Mouse (Mus musculus) lung, embryonic 15.5 days (tissue): ENCODE measurements around the gene Vapb. TPM values are rescaled to one million over a fixed set of nuclear protein-coding genes. Genes with fewer than 3 reads are reported as not detected.

Source experiments
- ATAC-seq: fragments of 200-750 bp; cut with Nextera tagmentation; 2 replicates; pipeline ENCODE4 v1.8.0; 2017; ENCODE audit warnings: moderate number of reproducible peaks, borderline replicate concordance; ENCODE audit not compliant: low FRiP score, low TSS enrichment; ENCODE audit errors: extremely low read depth
- H3K27ac ChIP-seq: fragments of 300-500 bp; sonication (generic); 2 replicates; pipeline ENCODE4 v1.5.1; 2015; ENCODE audit warnings: moderate library complexity, mild to moderate bottlenecking, inconsistent platforms
- H3K27me3 ChIP-seq: fragments of 300-500 bp; sonication (generic); 2 replicates; pipeline ENCODE4 v1.6.1; 2015; ENCODE audit warnings: inconsistent platforms
- H3K36me3 ChIP-seq: fragments of 300-500 bp; sonication (generic); 2 replicates; pipeline ENCODE4 v1.6.1; 2015; ENCODE audit warnings: inconsistent platforms
- H3K4me1 ChIP-seq: fragments of 300-500 bp; sonication (generic); 2 replicates; pipeline ENCODE4 v1.6.1; 2015; ENCODE audit warnings: inconsistent platforms
- H3K4me2 ChIP-seq: fragments of 300-500 bp; sonication (generic); 2 replicates; pipeline ENCODE4 v1.6.1; 2015; ENCODE audit warnings: inconsistent platforms, mild to moderate bottlenecking, moderate library complexity
- H3K4me3 ChIP-seq: fragments of 300-500 bp; sonication (generic); 2 replicates; pipeline ENCODE4 v1.5.1; 2015; ENCODE audit warnings: mild to moderate bottlenecking, inconsistent platforms
- H3K9ac ChIP-seq: fragments of 300-500 bp; sonication (generic); 2 replicates; pipeline ENCODE4 v1.6.1; 2015; ENCODE audit warnings: inconsistent platforms
- H3K9me3 ChIP-seq: fragments of 300-500 bp; sonication (generic); 2 replicates; pipeline ENCODE4 v1.6.1; 2016; ENCODE audit warnings: inconsistent platforms
- WGBS: fragments of 180-500 bp; shearing (Covaris S2); methylation state at CpG from one replicate; pipeline ENCODE4 v1.1.7; 2015; 5-methylcytosine and 5-hydroxymethylcytosine counted together
- polyA plus RNA-seq: library from polyadenylated mRNA; unstranded; fragments of >200 nt; fragmentation: Nextera tagmentation; extraction: Ambion mirVana; gene quantifications from 2 replicates; pipeline ENCODE4 v1.2.1, GENCODE M21; 2015

Gene Vapb
- polyA plus RNA-seq, 1 experiment from 2014 or later, result 12.8 TPM

- H3K27me3 ChIP-seq, result no peaks in the 10 kb centered on the region
- H3K9me3 ChIP-seq, result no peaks in the 10 kb centered on the region
- no peaks in the 10 kb centered on the region for H3K36me3 ChIP-seq
- no peak overlapping the region for H3K9ac ChIP-seq
- no peak overlapping the region for H3K27ac ChIP-seq
- WGBS, result 66% methylated on average over 15 of the region's 15 CpGs
- no peak for ATAC-seq
- H3K4me3 ChIP-seq, result no peak overlapping the region
- no peak overlapping the region for H3K4me2 ChIP-seq
- peaks cover 9% of the 10 kb centered on the region; the same call in 1 of the 2 replicates for H3K4me1 ChIP-seq
Observed at GRCm38 (mm10) chr2:173795801-173796673, 58.7 kb downstream of the Vapb start.

GRCm38 (mm10) chr2:173796674-173796963, 59.3 kb downstream of the Vapb start:
- WGBS, result 56% methylated on average over 4 of the region's 4 CpGs
- H3K9me3 ChIP-seq, result no peaks in the 10 kb centered on the region
- H3K27ac ChIP-seq, result no peak overlapping the region
- no peak overlapping the region for H3K9ac ChIP-seq
- no peaks in the 10 kb centered on the region for H3K36me3 ChIP-seq
- ATAC-seq, result no peak
- H3K4me3 ChIP-seq, result no peak overlapping the region
- no peaks in the 10 kb centered on the region for H3K27me3 ChIP-seq
- H3K4me1 ChIP-seq, result peaks cover 14% of the 10 kb centered on the region
- H3K4me2 ChIP-seq, result no peak overlapping the region

- no peak overlapping the region for H3K4me2 ChIP-seq
- H3K36me3 ChIP-seq, result no peaks in the 10 kb centered on the region
- no peak overlapping the region for H3K4me3 ChIP-seq
- no peaks in the 10 kb centered on the region for H3K9me3 ChIP-seq
- ATAC-seq, result no peak
- H3K27me3 ChIP-seq, result no peaks in the 10 kb centered on the region
- peaks cover 18% of the 10 kb centered on the region for H3K4me1 ChIP-seq
- H3K27ac ChIP-seq, result no peak overlapping the region
- 86% methylated on average over 1 of the region's 1 CpGs for WGBS
- no peak overlapping the region for H3K9ac ChIP-seq
Observed at GRCm38 (mm10) chr2:173799513-173799912, 62.2 kb downstream of the Vapb start.

- Histone ChIP-seq H3K36me3 (no peaks in the 10 kb centered on the region), H3K9me3 (no peaks in the 10 kb centered on the region), H3K27me3 (no peaks in the 10 kb centered on the region), H3K27ac (no peak overlapping the region), H3K4me3 (no peak overlapping the region), H3K9ac (no peak overlapping the region), H3K4me2 (no peak overlapping the region), H3K4me1 (peaks cover 11% of the 10 kb centered on the region)
- 90% methylated on average over 9 of the region's 9 CpGs for WGBS
- no peak for ATAC-seq
Observed at GRCm38 (mm10) chr2:173800566-173800965, 63.3 kb downstream of the Vapb start.

GRCm38 (mm10) chr2:173801405-173801876, 64.1 kb downstream of the Vapb start:
- WGBS, result 31% methylated on average over 10 of the region's 11 CpGs
- H3K36me3 ChIP-seq, result no peaks in the 10 kb centered on the region
- H3K9ac ChIP-seq, result no peak overlapping the region
- H3K4me1 ChIP-seq, result peaks cover 8% of the 10 kb centered on the region
- no peak overlapping the region for H3K4me3 ChIP-seq
- H3K9me3 ChIP-seq, result no peaks in the 10 kb centered on the region
- peak; percentile 56 for ATAC-seq
- H3K27me3 ChIP-seq, result no peaks in the 10 kb centered on the region
- no peak overlapping the region for H3K4me2 ChIP-seq
- H3K27ac ChIP-seq, result no peak overlapping the region

GRCm38 (mm10) chr2:173802176-173802575, 64.9 kb downstream of the Vapb start:
- Histone ChIP-seq H3K4me3 (no peak overlapping the region), H3K36me3 (no peaks in the 10 kb centered on the region), H3K27me3 (no peaks in the 10 kb centered on the region), H3K27ac (no peak overlapping the region), H3K9ac (no peak overlapping the region), H3K4me2 (no peak overlapping the region), H3K4me1 (peaks cover 8% of the 10 kb centered on the region), H3K9me3 (no peaks in the 10 kb centered on the region)
- 70% methylated on average over 4 of the region's 4 CpGs for WGBS
- no peak for ATAC-seq

- no peaks in the 10 kb centered on the region for H3K36me3 ChIP-seq
- H3K27ac ChIP-seq, result no peak overlapping the region
- H3K9ac ChIP-seq, result no peak overlapping the region
- H3K9me3 ChIP-seq, result no peaks in the 10 kb centered on the region
- WGBS, result 59% methylated on average over 3 of the region's 3 CpGs
- H3K4me3 ChIP-seq, result no peak overlapping the region
- no peak for ATAC-seq
- no peak overlapping the region for H3K4me2 ChIP-seq
- H3K27me3 ChIP-seq, result no peaks in the 10 kb centered on the region
- H3K4me1 ChIP-seq, result peaks cover 8% of the 10 kb centered on the region
Observed at GRCm38 (mm10) chr2:173802956-173803355, 65.6 kb downstream of the Vapb start.

GRCm38 (mm10) chr2:173803827-173804226, 66.5 kb downstream of the Vapb start:
- Histone ChIP-seq H3K4me2 (no peak overlapping the region), H3K9ac (no peak overlapping the region), H3K27me3 (no peaks in the 10 kb centered on the region), H3K4me3 (no peak overlapping the region), H3K36me3 (no peaks in the 10 kb centered on the region), H3K27ac (no peak overlapping the region), H3K9me3 (no peaks in the 10 kb centered on the region), H3K4me1 (peaks cover 8% of the 10 kb centered on the region)
- WGBS, result 89% methylated on average over 11 of the region's 11 CpGs
- no peak for ATAC-seq

GRCm38 (mm10) chr2:173806621-173807020, 69.3 kb downstream of the Vapb start:
- no peaks in the 10 kb centered on the region for H3K36me3 ChIP-seq
- H3K4me3 ChIP-seq, result no peak overlapping the region
- peaks cover 3% of the 10 kb centered on the region for H3K4me1 ChIP-seq
- H3K27me3 ChIP-seq, result no peaks in the 10 kb centered on the region
- no peak overlapping the region for H3K27ac ChIP-seq
- H3K4me2 ChIP-seq, result no peak overlapping the region
- no peaks in the 10 kb centered on the region for H3K9me3 ChIP-seq
- no peak overlapping the region for H3K9ac ChIP-seq
- no peak for ATAC-seq
- WGBS, result 42% methylated on average over 7 of the region's 7 CpGs

GRCm38 (mm10) chr2:173808942-173809341, 71.6 kb downstream of the Vapb start:
- WGBS, result 74% methylated on average over 7 of the region's 7 CpGs
- Histone ChIP-seq H3K4me1 (no peaks in the 10 kb centered on the region), H3K4me3 (no peak overlapping the region), H3K36me3 (no peaks in the 10 kb centered on the region), H3K27ac (no peak overlapping the region), H3K4me2 (no peak overlapping the region), H3K9ac (no peak overlapping the region), H3K9me3 (no peaks in the 10 kb centered on the region), H3K27me3 (no peaks in the 10 kb centered on the region)
- ATAC-seq, result no peak

- no peak for ATAC-seq
- Histone ChIP-seq H3K36me3 (no peaks in the 10 kb centered on the region), H3K4me2 (no peak overlapping the region), H3K27ac (no peak overlapping the region), H3K4me1 (no peaks in the 10 kb centered on the region), H3K27me3 (no peaks in the 10 kb centered on the region), H3K9me3 (no peaks in the 10 kb centered on the region), H3K9ac (no peak overlapping the region), H3K4me3 (no peak overlapping the region)
- WGBS, result 73% methylated on average over 15 of the region's 15 CpGs
Observed at GRCm38 (mm10) chr2:173810036-173810850, 72.9 kb downstream of the Vapb start.

GRCm38 (mm10) chr2:173810851-173811130, 73.5 kb downstream of the Vapb start:
- Histone ChIP-seq H3K36me3 (no peaks in the 10 kb centered on the region), H3K4me1 (no peaks in the 10 kb centered on the region), H3K27ac (no peak overlapping the region), H3K4me2 (no peak overlapping the region), H3K9ac (no peak overlapping the region), H3K9me3 (no peaks in the 10 kb centered on the region), H3K4me3 (no peak overlapping the region), H3K27me3 (no peaks in the 10 kb centered on the region)
- WGBS, result 77% methylated on average over 5 of the region's 5 CpGs
- no peak for ATAC-seq
